Mouse (Mus musculus) stomach, embryonic 16.5 days (tissue): ENCODE results near the gene Ebf1. TPM values are rescaled to one million over a fixed set of nuclear protein-coding genes. Genes with fewer than 3 reads are reported as not detected.
A peak's percentile ranks its signal among the peaks of the same experiment; 100 is the strongest.

Source experiments
- ATAC-seq: fragments of 200-750 bp; cut with Nextera tagmentation; 2 replicates; pipeline ENCODE4 v1.8.0; 2017; ENCODE audit warnings: moderate number of reproducible peaks, moderate TSS enrichment; ENCODE audit not compliant: insufficient read depth, low FRiP score
- H3K27ac ChIP-seq: fragments of 300-500 bp; sonication (generic); 2 replicates; pipeline ENCODE4 v1.5.1; 2014; ENCODE audit warnings: low read length
- H3K27me3 ChIP-seq: fragments of 300-500 bp; sonication (generic); 2 replicates; pipeline ENCODE4 v1.6.1; 2014; ENCODE audit warnings: low read length, control low read depth, mixed read lengths; ENCODE audit not compliant: control insufficient read depth, insufficient read depth
- H3K36me3 ChIP-seq: fragments of 300-500 bp; sonication (generic); 2 replicates; pipeline ENCODE4 v1.6.1; 2014; ENCODE audit warnings: low read length; ENCODE audit not compliant: control insufficient read depth, insufficient read depth
- H3K4me1 ChIP-seq: fragments of 300-500 bp; sonication (generic); 2 replicates; pipeline ENCODE4 v1.6.1; 2014; ENCODE audit warnings: low read length, control low read depth, mixed read lengths; ENCODE audit not compliant: control insufficient read depth, insufficient read depth
- H3K4me2 ChIP-seq: fragments of 300-500 bp; sonication (generic); 2 replicates; pipeline ENCODE4 v1.6.1; 2014; ENCODE audit warnings: low read depth, low read length, mixed read lengths
- H3K4me3 ChIP-seq: fragments of 300-500 bp; sonication (generic); replicated peaks from 2 replicates; pipeline ENCODE4 v1.5.1; 2014; ENCODE audit warnings: mild to moderate bottlenecking, low read length
- H3K9ac ChIP-seq: fragments of 300-500 bp; sonication (generic); 2 replicates; pipeline ENCODE4 v1.6.1; 2014; ENCODE audit warnings: low read length
- H3K9me3 ChIP-seq: fragments of 300-500 bp; sonication (generic); replicated peaks from 2 replicates; pipeline ENCODE4 v1.6.1; 2016; ENCODE audit warnings: low read length, control low read depth; ENCODE audit not compliant: control insufficient read depth
- WGBS: fragments of 180-500 bp; shearing (Covaris S2); extraction: QIAGEN DNeasy Blood & Tissue Kit; methylation state at CpG from one replicate; pipeline ENCODE4 v1.1.7; 2014; 5-methylcytosine and 5-hydroxymethylcytosine counted together
- polyA plus RNA-seq: library from polyadenylated mRNA; unstranded; fragments of >200 nt; fragmentation: Nextera tagmentation; extraction: Ambion mirVana; gene quantifications from 2 replicates; pipeline ENCODE4 v1.2.1, GENCODE M21; 2015

The Ebf1 gene
- polyA plus RNA-seq, 1 experiment from 2014 or later, result 12.4 TPM

DNA sequence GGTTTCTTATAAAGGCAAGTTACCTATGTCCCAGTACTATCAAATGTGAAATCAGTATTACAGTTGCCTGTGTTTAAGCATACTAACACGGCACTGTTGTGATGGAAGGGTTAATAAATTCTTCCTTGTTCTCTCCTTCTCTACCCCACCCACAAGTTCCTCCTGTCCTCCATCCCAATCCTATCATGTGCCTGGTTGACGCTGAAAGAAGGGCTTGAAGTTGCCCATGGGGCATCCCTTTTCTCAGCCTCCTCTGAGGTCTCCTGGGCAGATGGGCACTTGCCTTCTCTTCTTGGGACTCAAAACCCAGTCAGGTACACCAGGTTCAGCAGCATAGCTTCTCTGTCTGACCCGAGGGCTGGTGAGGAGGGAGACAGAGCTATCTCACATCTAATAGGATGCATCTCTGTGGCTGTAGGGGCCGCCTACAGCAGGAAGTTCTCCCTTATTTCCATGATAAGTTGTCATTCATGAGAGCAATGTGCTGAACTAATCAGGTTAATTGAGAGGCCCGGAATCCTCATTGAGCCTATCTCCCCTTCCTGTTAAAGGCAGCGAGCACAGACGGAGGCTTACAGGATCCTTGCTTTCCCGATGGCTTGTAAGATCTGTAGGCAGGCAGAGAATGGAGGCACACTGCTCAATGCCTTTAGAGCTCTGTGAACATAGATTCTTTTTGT is 37.4 kb downstream of the Ebf1 start:
- 75% methylated on average over 8 of the region's 8 CpGs for whole genome bisulfite sequencing
- no peak for ATAC-seq
- H3K27me3 ChIP-seq, result no peaks in the 10 kb centered on the region
- H3K4me1 ChIP-seq, result no peaks in the 10 kb centered on the region
- no peak overlapping the region for H3K4me2 ChIP-seq
- no peaks in the 10 kb centered on the region for H3K36me3 ChIP-seq
- no peak overlapping the region for H3K27ac ChIP-seq
- no peak overlapping the region for H3K9ac ChIP-seq
- no peaks in the 10 kb centered on the region for H3K9me3 ChIP-seq
- H3K4me3 ChIP-seq, result no peak overlapping the region

DNA sequence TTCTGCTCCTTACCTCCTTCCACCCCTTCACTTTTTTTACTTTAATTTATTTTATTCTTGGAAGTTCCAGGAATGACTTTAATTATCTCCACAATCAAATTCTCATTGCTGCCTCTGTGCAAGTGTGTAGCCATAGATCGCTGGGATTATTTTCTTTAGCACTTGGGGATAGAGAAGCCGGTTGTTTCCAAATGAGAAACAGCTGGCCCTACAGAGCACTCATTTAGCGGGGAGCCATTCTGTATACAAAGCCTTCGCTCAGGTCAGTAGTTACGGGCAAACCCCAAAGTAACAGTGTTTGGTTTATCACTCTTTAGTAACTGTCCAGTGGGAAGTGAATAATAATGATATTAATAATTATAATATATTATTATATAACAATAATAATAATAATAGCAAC is 38.4 kb downstream of the Ebf1 start:
- no peak for ATAC-seq
- no peaks in the 10 kb centered on the region for H3K4me1 ChIP-seq
- WGBS, result 47% methylated on average over 5 of the region's 5 CpGs
- no peak overlapping the region for H3K4me3 ChIP-seq
- H3K4me2 ChIP-seq, result no peak overlapping the region
- no peak overlapping the region for H3K27ac ChIP-seq
- no peak overlapping the region for H3K9ac ChIP-seq
- no peaks in the 10 kb centered on the region for H3K9me3 ChIP-seq
- no peaks in the 10 kb centered on the region for H3K36me3 ChIP-seq
- no peaks in the 10 kb centered on the region for H3K27me3 ChIP-seq

DNA sequence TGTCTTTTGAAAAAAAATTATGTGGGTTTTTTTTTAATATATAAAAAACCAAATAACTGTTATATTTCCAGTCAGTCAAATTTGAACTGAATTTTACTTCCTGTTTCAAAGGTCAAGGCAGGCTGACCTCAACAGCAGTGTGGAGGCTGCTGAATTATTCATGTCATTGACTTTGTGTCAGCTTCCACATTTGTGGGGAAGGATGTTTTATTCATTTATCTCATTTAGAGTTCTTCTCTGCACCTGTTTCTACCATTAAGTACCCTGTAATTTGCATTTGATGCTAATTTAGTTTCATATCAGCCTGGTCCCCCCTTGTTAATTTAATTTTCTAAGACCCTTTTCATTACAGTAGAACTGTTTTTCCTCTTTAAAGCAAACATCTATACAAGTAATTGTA is 39.8 kb downstream of the Ebf1 start:
- no peaks in the 10 kb centered on the region for H3K4me1 ChIP-seq
- H3K9ac ChIP-seq, result no peak overlapping the region
- H3K4me2 ChIP-seq, result no peak overlapping the region
- no peaks in the 10 kb centered on the region for H3K9me3 ChIP-seq
- no peak overlapping the region for H3K4me3 ChIP-seq
- ATAC-seq, result no peak
- no peaks in the 10 kb centered on the region for H3K27me3 ChIP-seq
- no peaks in the 10 kb centered on the region for H3K36me3 ChIP-seq
- H3K27ac ChIP-seq, result no peak overlapping the region

DNA sequence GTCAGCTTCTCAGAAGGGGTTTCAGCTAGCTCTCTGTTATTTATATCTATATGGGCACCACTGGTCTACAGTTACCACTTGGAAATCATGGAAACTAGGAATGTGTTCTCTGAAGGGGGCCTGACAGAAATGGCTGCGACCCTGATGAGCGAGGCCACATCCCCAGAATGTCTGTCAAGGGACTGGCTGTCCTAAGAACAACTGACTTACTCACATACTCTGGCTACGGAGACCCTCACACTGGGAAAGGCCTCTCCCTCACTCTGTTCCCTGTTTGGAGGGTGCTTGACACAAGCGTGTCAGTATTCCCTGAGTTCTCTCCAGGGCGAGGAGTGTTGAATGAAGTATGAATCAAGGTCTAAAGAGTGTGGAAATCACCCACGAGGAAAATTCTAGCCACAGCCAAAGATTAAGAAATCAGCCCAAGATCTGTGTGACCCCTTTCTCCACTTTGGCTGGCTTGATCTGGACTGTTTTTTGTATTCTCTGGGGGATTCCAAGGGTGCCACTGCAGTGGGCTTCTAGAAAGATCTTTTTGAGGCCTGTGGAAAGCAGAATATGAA is 40.8 kb downstream of the Ebf1 start:
- Histone ChIP-seq H3K36me3 (no peaks in the 10 kb centered on the region), H3K4me3 (no peak overlapping the region), H3K4me1 (no peaks in the 10 kb centered on the region), H3K9ac (no peak overlapping the region), H3K27me3 (no peaks in the 10 kb centered on the region), H3K9me3 (no peaks in the 10 kb centered on the region), H3K4me2 (no peak overlapping the region), H3K27ac (no peak overlapping the region)
- 75% methylated on average over 6 of the region's 6 CpGs for WGBS
- ATAC-seq, result no peak

DNA sequence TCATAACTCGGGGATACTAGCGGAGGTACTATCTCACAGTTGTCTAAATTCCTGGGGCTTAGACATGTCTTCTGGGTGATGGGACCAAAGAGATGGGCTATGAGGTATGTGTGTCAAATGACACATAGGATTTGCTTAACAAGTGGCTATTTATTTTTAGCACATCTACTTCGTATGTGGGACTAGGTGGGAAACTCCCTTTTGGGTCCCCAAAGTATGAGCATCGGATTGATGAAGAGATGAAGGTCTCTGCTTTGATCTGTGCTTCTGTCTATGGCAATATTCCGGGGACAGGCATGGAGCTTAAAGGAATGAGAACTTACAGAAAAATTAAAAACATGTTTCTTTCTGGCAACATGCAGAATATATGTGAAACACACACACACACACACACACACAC is 44.8 kb downstream of the Ebf1 start:
- Histone ChIP-seq H3K27me3 (no peaks in the 10 kb centered on the region), H3K4me3 (no peak overlapping the region), H3K4me2 (no peak overlapping the region), H3K27ac (no peak overlapping the region), H3K9ac (no peak overlapping the region), H3K9me3 (no peaks in the 10 kb centered on the region), H3K36me3 (no peaks in the 10 kb centered on the region), H3K4me1 (peaks cover 8% of the 10 kb centered on the region)
- 87% methylated on average over 5 of the region's 5 CpGs for WGBS
- no peak for ATAC-seq

DNA sequence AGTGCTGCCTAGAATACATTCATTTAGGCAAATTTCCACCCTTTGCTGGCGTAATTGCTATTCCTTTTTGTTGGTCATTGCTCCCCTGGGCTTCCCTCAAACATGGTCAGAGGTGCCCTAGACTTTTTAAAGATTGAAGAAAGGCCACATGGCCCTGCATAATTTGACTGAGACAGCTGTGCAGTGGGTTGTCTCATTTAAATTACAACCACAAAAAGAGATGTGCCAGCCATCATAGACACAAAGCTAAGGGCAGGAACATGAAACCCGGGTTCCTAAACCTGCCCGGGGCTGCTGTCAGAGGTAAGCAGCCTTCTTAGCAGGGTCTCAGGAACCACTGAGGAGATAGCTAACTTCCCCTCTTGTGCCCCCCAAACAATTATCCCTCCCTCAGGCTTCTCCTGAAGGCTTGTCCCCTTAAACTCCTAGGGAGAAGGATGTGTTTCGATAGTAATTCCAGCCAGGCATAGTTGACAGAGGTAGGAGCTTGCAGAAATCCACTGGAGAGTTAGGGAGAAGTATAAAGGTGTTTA is 46.6 kb downstream of the Ebf1 start:
- H3K9ac ChIP-seq, result no peak overlapping the region
- no peaks in the 10 kb centered on the region for H3K36me3 ChIP-seq
- H3K27ac ChIP-seq, result no peak overlapping the region
- no peaks in the 10 kb centered on the region for H3K9me3 ChIP-seq
- H3K4me1 ChIP-seq, result peaks cover 8% of the 10 kb centered on the region
- H3K4me3 ChIP-seq, result no peak overlapping the region
- 70% methylated on average over 4 of the region's 4 CpGs for WGBS
- no peak overlapping the region for H3K4me2 ChIP-seq
- H3K27me3 ChIP-seq, result no peaks in the 10 kb centered on the region
- ATAC-seq, result no peak

DNA sequence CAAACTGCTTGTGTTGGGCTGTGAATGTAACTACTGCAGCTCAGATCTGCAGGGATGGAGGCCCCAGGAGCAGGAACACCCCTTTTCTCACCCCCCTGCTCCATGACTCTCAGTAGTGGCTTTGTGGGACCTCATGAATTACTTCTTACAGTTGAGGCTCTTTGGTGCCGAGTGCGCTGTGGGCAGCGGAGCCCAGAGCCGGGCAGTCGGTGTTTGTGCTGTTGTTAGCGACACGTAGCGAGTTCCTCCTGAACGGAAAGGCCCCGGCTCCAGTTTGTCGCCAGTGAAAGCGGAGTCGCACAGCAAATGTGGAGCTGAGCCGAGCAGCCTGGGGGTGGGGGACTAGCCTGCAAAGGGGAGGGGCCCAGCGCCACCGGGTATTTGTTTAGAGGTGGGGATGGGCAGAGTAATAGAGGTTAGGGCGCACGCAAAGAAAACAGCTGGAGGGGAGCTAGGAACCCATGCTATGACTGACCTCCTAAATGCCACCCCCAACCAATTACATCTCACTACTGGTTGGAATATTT is 48.1 kb downstream of the Ebf1 start:
- no peak for ATAC-seq
- H3K4me1 ChIP-seq, result peaks cover 8% of the 10 kb centered on the region
- H3K36me3 ChIP-seq, result no peaks in the 10 kb centered on the region
- H3K4me2 ChIP-seq, result peak overlapping the region; percentile 45
- WGBS, result 20% methylated on average over 18 of the region's 18 CpGs
- peaks cover 3% of the 10 kb centered on the region; the same call in 1 of the 2 replicates for H3K27me3 ChIP-seq
- peak overlapping the region; percentile 54 for H3K9ac ChIP-seq
- H3K9me3 ChIP-seq, result no peaks in the 10 kb centered on the region
- peak overlapping the region; percentile 39; the same call in 1 of the 2 replicates for H3K27ac ChIP-seq
- peak overlapping the region; percentile 16 for H3K4me3 ChIP-seq

DNA sequence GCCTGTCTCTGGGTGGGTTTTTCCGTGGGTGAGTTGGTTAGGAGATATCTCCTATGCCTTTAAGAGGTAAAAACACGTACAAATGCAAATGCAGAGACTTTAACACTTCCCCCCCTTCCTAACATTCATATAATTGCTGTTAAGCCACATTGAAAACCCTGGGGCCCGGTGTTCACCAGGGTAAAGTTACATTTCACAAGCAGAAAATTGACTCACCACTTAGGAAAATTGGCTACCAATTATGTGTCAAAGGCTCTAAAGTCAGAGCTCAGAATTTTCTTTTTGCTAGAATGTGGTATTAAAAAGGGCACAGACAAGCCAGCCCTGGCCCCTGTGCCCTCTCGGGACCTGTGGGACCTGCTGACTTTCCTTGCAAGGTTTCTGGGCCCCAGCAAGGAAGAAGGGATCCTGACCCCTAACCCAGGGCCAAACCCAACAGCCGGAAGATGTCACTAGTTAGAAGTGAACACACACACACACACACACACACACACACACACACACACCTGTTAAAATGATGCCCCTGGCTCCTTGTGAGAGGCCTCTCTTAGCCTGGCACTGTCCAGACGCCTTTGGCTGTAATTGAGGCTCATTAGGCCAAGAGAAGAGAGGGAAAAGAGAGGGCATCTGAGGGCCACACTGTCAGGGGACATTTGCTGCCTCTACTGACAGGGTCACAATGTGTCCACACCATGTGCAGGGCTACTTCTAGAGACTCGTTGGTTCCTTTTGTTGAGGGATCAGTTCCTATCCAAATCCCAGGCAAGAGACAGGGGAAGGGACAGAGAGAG is 48.8 kb downstream of the Ebf1 start:
- Histone ChIP-seq H3K9me3 (no peaks in the 10 kb centered on the region), H3K4me1 (peaks cover 8% of the 10 kb centered on the region), H3K36me3 (no peaks in the 10 kb centered on the region), H3K4me3 (no peak overlapping the region), H3K27ac (peak overlapping the region; percentile 39; the same call in 1 of the 2 replicates), H3K9ac (no peak overlapping the region), H3K27me3 (peaks cover 3% of the 10 kb centered on the region; the same call in 1 of the 2 replicates), H3K4me2 (peak overlapping the region; percentile 45; the same call in 1 of the 2 replicates)
- ATAC-seq, result no peak
- WGBS, result 49% methylated on average over 7 of the region's 7 CpGs

DNA sequence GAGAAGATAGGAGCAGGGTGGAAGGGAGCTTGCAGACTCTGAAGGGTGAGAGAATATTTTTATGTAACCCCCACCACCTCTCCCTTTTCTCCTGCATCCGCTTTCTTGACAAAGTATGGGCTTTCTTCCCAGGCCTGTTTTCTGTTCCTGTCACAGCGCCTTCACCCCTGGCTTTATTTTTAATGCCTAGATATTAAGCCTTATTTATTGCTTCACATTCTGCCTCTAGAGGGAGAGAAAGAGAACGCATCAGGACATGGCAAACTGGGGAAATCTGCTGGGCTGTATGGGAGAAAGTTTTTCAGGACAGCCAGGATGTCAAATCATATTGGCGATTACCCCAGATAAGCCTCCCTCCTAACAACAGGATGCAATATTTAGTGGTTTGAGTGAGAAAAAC is 49.6 kb downstream of the Ebf1 start:
- Histone ChIP-seq H3K27ac (no peak overlapping the region), H3K9me3 (no peaks in the 10 kb centered on the region), H3K27me3 (peaks cover 3% of the 10 kb centered on the region; the same call in 1 of the 2 replicates), H3K4me1 (peaks cover 8% of the 10 kb centered on the region), H3K4me2 (no peak overlapping the region), H3K9ac (no peak overlapping the region), H3K36me3 (no peaks in the 10 kb centered on the region), H3K4me3 (no peak overlapping the region)
- no peak for ATAC-seq
- 26% methylated on average over 4 of the region's 4 CpGs for WGBS
